Mouse (Mus musculus) telencephalon, adult 2 months (tissue): ENCODE data around the gene Dhx9.
"Not testable (repeated sequence)": the region's sequence is repeated elsewhere in the genome, so short reads cannot be mapped to it uniquely, and the experiment has no call there.

ENCODE experiments used
- DNase-seq: peaks from one replicate; pipeline ENCODE4 v3.0.0-alpha.2; 2011; ENCODE audit warnings: low read depth, low spot score

Gene Dhx9

GRCm38 (mm10) chr1:153424271-153424670 is 63.2 kb downstream of the Dhx9 start:
- DNase-seq: no peak

DNA sequence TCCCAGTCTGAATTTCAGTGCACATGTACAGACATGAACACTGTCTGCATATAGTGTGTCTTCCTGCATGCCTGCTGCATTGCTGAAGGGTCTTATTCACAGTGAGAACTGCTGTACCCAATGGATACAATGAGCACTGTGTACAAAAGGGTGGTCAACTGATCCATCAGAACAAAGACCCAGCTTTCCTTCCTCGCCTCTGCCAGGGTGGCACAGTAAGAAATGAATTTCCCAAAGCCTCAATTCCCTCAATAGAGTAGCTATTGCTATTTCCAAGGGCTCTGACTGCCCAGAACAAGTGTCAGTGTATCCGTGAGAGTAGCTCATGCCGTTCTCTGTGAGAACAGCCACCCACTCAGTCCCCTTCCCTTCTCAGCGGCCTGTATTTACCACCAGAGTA is 69.7 kb downstream of the Dhx9 start:
- not testable (repeated sequence) for DNase-seq

GRCm38 (mm10) chr1:153416271-153416832 is 71.1 kb downstream of the Dhx9 start:
- DNase-seq: not testable (repeated sequence)

- not testable (repeated sequence) for DNase-seq
These were observed 71.7 kb downstream of the Dhx9 start for GRCm38 (mm10) chr1:153415742-153416141.

- no peak for DNase-seq
These were observed 72.5 kb downstream of the Dhx9 start for GRCm38 (mm10) chr1:153414962-153415361.

DNA sequence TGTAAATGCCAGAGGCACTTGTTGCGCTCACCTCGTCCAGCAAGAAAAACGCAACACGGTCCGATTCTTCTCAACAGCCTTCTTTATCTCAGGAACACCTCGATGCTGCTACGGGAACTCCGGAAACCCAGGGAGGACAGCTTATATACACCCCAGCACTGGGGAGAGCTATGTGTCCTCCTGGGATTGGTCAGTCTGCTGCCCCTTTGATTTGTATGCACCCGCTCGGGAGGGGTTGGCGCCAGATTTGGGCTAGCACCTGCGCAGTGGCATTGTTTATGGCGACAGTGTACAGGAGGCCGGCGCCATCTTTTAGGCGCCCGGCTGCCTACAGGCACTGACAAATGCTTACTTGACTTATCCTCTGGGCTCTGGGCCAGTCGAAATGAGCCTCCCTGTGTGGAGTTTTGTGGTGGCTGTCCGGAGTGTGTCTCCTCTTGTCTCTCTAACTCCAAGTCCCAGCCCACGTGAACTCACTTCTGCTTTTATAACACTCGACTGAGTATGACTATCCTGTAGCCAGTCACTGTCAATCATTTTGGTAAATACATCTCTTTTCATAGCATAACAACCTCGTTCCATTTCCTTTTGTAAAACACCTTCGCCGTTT is 73.2 kb downstream of the Dhx9 start:
- DNase-seq: not testable (repeated sequence)

DNA sequence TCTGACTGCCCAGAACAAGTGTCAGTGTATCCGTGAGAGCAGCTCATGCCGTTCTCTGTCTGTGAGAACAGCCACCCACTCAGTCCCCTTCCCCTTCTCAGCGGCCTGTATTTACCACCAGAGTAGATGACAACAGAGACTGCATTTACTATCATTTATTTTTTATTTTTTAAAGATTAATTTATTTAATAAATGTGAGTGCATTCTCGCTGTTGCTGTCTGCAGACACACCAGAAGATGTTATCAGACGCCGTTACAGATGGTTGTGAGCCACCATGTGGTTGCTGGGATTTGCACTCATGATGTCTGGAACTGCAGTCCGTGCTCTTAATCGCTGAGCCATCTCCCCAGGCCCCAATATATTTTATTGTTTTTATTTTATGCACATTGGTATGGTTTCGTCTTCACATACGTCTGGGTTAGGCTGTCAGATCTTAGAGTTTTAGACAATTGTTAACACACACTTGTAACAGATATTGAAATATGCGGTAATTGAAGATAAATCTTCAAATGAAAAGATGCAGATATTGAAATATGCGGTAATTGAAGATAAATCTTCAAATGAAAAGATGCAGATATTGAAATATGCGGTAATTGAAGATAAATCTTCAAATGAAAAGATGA is 74.0 kb downstream of the Dhx9 start:
- DNase-seq: not testable (repeated sequence)

DNA sequence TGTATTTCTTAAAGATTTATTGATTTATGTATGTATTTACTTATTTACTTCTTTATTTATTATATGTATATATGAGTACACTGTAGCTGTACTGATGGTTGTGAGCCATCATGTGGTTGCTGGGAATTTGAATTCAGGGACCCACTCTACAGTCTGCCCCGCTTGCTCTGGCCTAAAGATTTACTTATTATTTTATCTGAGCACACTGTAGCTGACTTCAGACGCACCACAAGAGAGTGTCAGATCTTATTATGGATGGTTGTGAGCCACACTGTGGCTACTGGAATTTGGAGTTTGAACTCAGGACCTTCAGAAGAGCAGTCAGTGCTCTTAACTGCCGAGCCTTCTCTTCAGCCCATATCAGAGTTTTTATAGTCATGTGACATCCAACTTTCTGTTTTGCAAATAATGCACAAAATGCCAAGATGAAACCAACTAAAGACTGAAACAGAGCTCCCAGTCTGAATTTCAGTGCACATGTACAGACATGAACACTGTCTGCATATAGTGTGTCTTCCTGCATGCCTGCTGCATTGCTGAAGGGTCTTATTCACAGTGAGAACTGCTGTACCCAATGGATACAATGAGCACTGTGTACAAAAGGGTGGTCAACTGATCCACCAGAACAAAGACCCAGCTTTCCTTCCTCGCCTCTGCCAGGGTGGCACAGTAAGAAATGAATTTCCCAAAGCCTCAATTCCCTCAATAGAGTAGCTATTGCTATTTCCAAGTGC is 74.6 kb downstream of the Dhx9 start:
- not testable (repeated sequence) for DNase-seq

GRCm38 (mm10) chr1:153411723-153412122 is 75.7 kb downstream of the Dhx9 start:
- DNase-seq: no peak

GRCm38 (mm10) chr1:153410915-153411314 is 76.5 kb downstream of the Dhx9 start:
- not testable (repeated sequence) for DNase-seq

GRCm38 (mm10) chr1:153408296-153408695 is 79.2 kb downstream of the Dhx9 start:
- DNase-seq: not testable (repeated sequence)

GRCm38 (mm10) chr1:153407641-153408040 is 79.8 kb downstream of the Dhx9 start:
- DNase-seq: not testable (repeated sequence)
